Comparison of ENCODE assay signal across 18 mouse cellular contexts in genomic region chr8:87685392-87685791, GRCm38 (mm10).
A peak's percentile ranks its signal among the peaks of the same experiment; 100 is the strongest.
DNase-seq lines count a peak whose midpoint lies in the region; ATAC-seq lines count a peak whose summit lies in the region.
"Had no signal": no experiment of that assay in that cellular context is flagged by ENCODE, and none has a peak within 500 bp of the region (broad histone marks: within the 10 kb centered on the region; RNA-seq: fewer than 3 reads in every experiment).

No protein-coding gene starts in this region.

- intact Hi-C loops in left cerebral cortex, postnatal 10 days (cut with DNase I): no loop called here

- H3K4me1 ChIP-seq in midbrain, embryonic 10.5 days: peaks cover 67% of the 10 kb centered on the region
- H3K4me1 ChIP-seq in midbrain, embryonic 11.5 days (ENCODE audit: control insufficient read depth, insufficient read depth, low read length): peaks cover 50% of the 10 kb centered on the region
- H3K4me1 ChIP-seq in hindbrain, embryonic 13.5 days (replicated peaks): peaks cover 67% of the 10 kb centered on the region
- peaks cover 58% of the 10 kb centered on the region for H3K4me1 ChIP-seq in midbrain, embryonic 12.5 days

- WGBS in midbrain, embryonic 10.5 days: 44% methylated on average over 8 of the region's 8 CpGs
- WGBS in midbrain, embryonic 11.5 days: 33% methylated on average over 8 of the region's 8 CpGs
- 16% methylated on average over 8 of the region's 8 CpGs for WGBS in hindbrain, embryonic 13.5 days
- 24% methylated on average over 8 of the region's 8 CpGs for WGBS in midbrain, embryonic 12.5 days

- H3K9ac ChIP-seq in midbrain, embryonic 11.5 days (ENCODE audit: low read length): no peak overlapping the region
- H3K9ac ChIP-seq in hindbrain, embryonic 13.5 days: peak overlapping the region; percentile 20
- H3K9ac ChIP-seq in midbrain, embryonic 12.5 days (replicated peaks): no peak overlapping the region
- H3K9ac ChIP-seq: embryonic facial prominence, embryonic 15.5 days; liver, embryonic 14.5 days; lung, embryonic 15.5 days had no signal

- no peaks in the 10 kb centered on the region for H3K27me3 ChIP-seq in midbrain, embryonic 10.5 days (ENCODE audit: low read depth, poor library complexity, severe bottlenecking)
- no peaks in the 10 kb centered on the region for H3K27me3 ChIP-seq in midbrain, embryonic 11.5 days (ENCODE audit: control insufficient read depth, insufficient read depth, low read length)
- no peaks in the 10 kb centered on the region for H3K27me3 ChIP-seq in hindbrain, embryonic 13.5 days
- H3K27me3 ChIP-seq in midbrain, embryonic 12.5 days: no peaks in the 10 kb centered on the region
- H3K27me3 ChIP-seq: embryonic facial prominence, embryonic 15.5 days; lung, embryonic 15.5 days had no signal

- peak overlapping the region; percentile 69 for H3K27ac ChIP-seq in midbrain, embryonic 10.5 days (replicated peaks)
- H3K27ac ChIP-seq in midbrain, embryonic 11.5 days (ENCODE audit: low read depth, low read length): no peak overlapping the region
- H3K27ac ChIP-seq in hindbrain, embryonic 13.5 days: peak overlapping the region; percentile 95
- peak overlapping the region; percentile 46 for H3K27ac ChIP-seq in midbrain, embryonic 12.5 days (replicated peaks)
- H3K27ac ChIP-seq: embryonic facial prominence, embryonic 15.5 days; kidney, postnatal 0 days; liver, embryonic 14.5 days; lung, embryonic 15.5 days had no signal

- H3K4me2 ChIP-seq in midbrain, embryonic 11.5 days: no peak overlapping the region
- no peak overlapping the region for H3K4me2 ChIP-seq in hindbrain, embryonic 13.5 days
- H3K4me2 ChIP-seq in midbrain, embryonic 12.5 days (replicated peaks): no peak overlapping the region
- H3K4me2 ChIP-seq: embryonic facial prominence, embryonic 15.5 days; lung, embryonic 15.5 days had no signal

- no peak; the same call in 1 of the 2 replicates for ATAC-seq in midbrain, embryonic 11.5 days (ENCODE audit: low FRiP score)
- ATAC-seq in hindbrain, embryonic 13.5 days (ENCODE audit: low FRiP score): no peak
- no peak for ATAC-seq in midbrain, embryonic 12.5 days (ENCODE audit: low FRiP score, low read depth)

- H3K36me3 ChIP-seq in midbrain, embryonic 10.5 days: peaks cover 67% of the 10 kb centered on the region
- H3K36me3 ChIP-seq in midbrain, embryonic 11.5 days (ENCODE audit: control insufficient read depth, insufficient read depth, low read length): peaks cover 12% of the 10 kb centered on the region
- H3K36me3 ChIP-seq in hindbrain, embryonic 13.5 days: 0 out of 2 replicates have a peak, but pooled peaks cover 7% of the 10 kb centered on the region
- peaks cover 47% of the 10 kb centered on the region for H3K36me3 ChIP-seq in midbrain, embryonic 12.5 days
- H3K36me3 ChIP-seq: embryonic facial prominence, embryonic 15.5 days; lung, embryonic 15.5 days had no signal

- H3K9me3 ChIP-seq in midbrain, embryonic 10.5 days (replicated peaks): no peaks in the 10 kb centered on the region
- no peaks in the 10 kb centered on the region for H3K9me3 ChIP-seq in midbrain, embryonic 11.5 days (ENCODE audit: control insufficient read depth, low read length)
- no peaks in the 10 kb centered on the region for H3K9me3 ChIP-seq in hindbrain, embryonic 13.5 days
- H3K9me3 ChIP-seq in midbrain, embryonic 12.5 days: no peaks in the 10 kb centered on the region
- H3K9me3 ChIP-seq: embryonic facial prominence, embryonic 15.5 days; lung, embryonic 15.5 days had no signal

- H3K4me3 ChIP-seq in midbrain, embryonic 10.5 days: no peak overlapping the region
- H3K4me3 ChIP-seq in midbrain, embryonic 11.5 days (ENCODE audit: low read depth, low read length): no peak overlapping the region
- no peak overlapping the region for H3K4me3 ChIP-seq in hindbrain, embryonic 13.5 days
- no peak overlapping the region for H3K4me3 ChIP-seq in midbrain, embryonic 12.5 days
- H3K4me3 ChIP-seq: embryonic facial prominence, embryonic 15.5 days; lung, embryonic 15.5 days had no signal

- no peak for DNase-seq in midbrain, embryonic 10.5 days (ENCODE audit: low spot score)
- no peak for DNase-seq in midbrain, embryonic 11.5 days (ENCODE audit: low spot score, missing footprints)
- no peak for DNase-seq in lung, postnatal 36 days
- DNase-seq in urinary bladder, adult 2 months (ENCODE audit: low spot score): no peak
- no peak for DNase-seq in left cerebral cortex, postnatal 10 days (ENCODE audit: extremely low spot score in 1 of 2, low spot score in 2 of 2)
- DNase-seq: adrenal gland, adult 8-10 months; cerebellum, adult 11 months; gastrocnemius, postnatal 36 days; kidney, adult 11 months; layer of hippocampus, postnatal 36 days; right cerebral cortex, postnatal 4 days; thymus, adult 2 months had no signal
